Mouse (Mus musculus): ENCODE results near the gene Kif21b.

Gene Kif21b

DNA sequence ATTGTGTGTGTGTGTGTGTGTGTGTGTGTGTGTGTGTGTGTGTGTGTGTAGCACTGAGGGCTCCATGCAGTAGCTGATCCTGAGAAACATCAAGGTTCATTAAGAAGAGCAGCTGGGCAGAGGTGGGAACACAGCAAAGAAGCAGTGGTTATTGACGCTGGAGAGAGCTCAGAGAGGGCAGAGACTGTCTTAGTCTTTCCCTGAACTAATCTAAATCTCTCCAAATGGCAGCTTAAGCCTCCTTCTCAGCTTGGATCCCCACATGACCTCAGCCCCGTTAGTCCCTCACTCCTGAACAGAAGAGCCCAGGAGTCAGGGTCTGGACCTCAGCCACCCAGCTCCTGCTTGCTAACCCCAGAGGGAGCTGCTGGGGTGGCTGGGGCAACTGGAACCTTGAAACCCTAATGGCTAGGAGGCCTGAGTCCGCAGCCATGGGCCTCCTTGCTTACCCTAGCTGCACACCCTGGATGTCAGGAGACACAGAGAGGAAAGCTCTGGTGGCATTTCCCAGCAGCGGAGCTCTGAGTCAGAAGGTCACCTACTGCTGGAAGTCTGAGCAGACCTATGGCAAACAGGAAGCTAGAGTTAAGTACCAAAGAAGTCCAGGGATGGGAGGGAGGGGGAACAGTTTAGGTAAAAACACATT, 2.1 kb upstream of the Kif21b start:
- no peak for DNase-seq (ENCODE audit: low read depth, low spot score)

- DNase-seq (ENCODE audit: low read depth, low spot score): no peak
These were observed 1.1 kb upstream of the Kif21b start for GRCm38 (mm10) chr1:136130107-136130506.

DNA sequence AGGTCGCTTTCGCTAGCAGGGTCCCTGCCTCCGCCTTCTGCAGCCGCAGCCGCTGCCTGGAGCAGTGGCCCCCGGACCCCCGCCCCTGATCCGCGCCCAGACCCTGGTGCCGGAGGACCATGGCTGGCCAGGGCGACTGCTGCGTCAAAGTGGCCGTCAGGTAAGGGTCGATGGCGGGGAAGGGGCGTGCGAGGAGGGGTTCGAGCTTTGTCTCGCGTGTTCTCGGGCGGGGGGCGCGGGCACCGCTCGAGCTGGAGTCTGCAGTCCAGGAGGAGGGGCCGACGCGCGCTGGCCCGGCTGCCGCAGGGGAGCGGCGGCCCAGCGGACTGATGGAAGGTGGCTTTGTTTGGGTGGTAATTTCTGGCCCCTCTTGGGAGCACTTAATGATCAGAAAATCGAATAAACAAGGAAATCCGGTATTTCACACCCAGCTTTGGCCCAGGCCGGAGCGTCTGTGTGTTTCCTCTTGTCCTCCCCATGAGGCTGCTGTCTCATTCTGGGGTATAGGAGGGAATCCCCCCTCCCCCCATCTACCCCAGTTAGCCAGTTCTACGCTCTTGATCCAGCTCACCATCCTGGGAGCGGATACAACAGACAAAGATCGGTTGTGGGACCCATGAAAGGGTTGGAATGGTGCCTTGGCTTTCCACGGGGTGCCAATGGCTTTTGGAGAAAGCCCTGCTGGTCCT, 558 bp downstream of the Kif21b start:
- DNase-seq (ENCODE audit: low read depth, low spot score): no peak

DNA sequence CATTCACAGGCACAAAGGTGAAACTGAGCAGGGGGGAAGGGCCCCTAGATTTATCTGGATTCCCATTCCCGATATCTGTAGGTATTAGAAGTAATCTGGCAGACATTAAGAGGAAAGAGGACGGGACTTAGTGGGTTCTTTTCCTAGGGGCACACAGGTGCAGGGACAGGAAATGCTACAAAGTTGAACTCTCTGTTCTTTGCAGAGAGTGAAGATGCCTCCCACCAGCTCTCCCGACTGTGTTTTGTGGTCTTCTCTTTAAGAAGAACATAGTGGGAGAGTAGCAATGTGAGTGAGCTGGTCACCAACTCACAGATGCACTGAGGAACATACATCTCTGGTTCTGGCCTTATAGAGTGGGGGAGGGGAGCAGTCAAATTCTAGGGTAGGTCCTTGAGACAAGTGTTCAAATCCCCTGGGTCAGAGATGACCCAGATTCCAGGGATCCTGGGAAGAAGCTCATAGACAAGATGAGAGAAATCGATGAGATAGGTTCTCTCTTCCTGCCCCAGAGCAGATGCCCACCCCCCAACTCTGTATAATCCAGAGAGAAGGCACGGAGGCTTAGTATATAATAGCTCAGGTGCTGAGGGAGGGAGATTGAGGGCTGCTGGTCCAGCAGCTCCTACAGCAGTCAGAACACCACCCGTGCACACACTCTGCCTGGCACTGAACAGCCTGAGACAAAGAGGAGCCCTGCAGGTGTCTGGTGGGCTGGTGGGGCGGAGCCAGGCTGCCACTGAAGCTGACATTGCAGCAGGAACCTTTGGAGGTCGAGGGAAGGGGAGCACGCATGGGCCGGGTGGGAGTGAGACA, 1.4 kb downstream of the Kif21b start:
- no peak for DNase-seq (ENCODE audit: low read depth, low spot score)

- no peak for DNase-seq (ENCODE audit: low read depth, low spot score)
These were observed 2.5 kb downstream of the Kif21b start for GRCm38 (mm10) chr1:136133570-136134240.

- DNase-seq (ENCODE audit: low read depth, low spot score): no peak
These were observed 3.4 kb downstream of the Kif21b start for GRCm38 (mm10) chr1:136134547-136134946.

DNA sequence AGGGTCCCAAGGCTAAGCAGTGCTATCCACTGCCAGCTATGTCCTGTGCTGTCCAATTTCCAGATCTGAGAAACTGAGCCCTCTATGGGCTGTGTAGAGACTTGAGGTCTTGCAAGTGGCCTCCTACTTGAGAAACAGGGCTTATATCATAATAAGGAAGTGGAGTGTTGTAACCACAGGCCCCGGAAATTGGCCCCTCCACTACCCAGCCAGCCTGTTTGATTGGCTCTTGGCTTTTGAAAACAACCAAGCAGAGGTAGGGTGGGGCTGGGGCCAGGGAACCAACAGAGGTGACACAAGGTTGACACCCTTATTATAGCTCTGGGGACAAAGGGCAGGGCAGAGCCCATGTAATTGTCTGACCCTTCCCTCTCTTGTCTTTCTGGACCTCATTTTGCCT, 3.9 kb downstream of the Kif21b start:
- no peak for DNase-seq (ENCODE audit: low read depth, low spot score)

GRCm38 (mm10) chr1:136135777-136136444, 4.7 kb downstream of the Kif21b start:
- DNase-seq (ENCODE audit: low read depth, low spot score): no peak

GRCm38 (mm10) chr1:136136547-136136946, 5.4 kb downstream of the Kif21b start:
- DNase-seq (ENCODE audit: low read depth, low spot score): no peak

DNA sequence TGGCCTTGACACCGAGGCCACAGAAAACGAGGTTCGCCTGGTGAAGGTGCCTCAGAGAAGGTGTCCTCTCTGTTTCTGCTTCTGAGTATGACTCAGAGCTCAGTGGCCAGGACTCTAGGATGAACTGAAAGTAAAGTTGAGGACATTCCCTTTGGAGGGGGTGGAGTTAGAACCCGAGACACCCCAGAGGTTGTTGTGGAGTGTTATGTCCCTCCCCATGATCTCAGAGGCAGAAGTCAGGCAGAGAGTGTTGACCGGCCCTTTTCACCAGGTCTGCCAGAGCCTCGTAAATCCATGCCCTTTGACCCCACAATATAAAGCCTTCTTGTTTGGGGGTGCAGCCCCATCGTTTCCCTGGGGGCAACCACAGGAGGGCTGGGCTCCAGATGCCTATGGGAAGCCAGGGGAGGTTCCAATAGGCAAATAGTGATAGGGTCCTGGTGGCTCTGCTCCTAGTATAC, 5.9 kb downstream of the Kif21b start:
- no peak for DNase-seq (ENCODE audit: low read depth, low spot score)

GRCm38 (mm10) chr1:136137575-136137974, 6.4 kb downstream of the Kif21b start:
- no peak for DNase-seq (ENCODE audit: low read depth, low spot score)

- DNase-seq (ENCODE audit: low read depth, low spot score): no peak
These were observed 7.1 kb downstream of the Kif21b start for GRCm38 (mm10) chr1:136138191-136138830.

DNA sequence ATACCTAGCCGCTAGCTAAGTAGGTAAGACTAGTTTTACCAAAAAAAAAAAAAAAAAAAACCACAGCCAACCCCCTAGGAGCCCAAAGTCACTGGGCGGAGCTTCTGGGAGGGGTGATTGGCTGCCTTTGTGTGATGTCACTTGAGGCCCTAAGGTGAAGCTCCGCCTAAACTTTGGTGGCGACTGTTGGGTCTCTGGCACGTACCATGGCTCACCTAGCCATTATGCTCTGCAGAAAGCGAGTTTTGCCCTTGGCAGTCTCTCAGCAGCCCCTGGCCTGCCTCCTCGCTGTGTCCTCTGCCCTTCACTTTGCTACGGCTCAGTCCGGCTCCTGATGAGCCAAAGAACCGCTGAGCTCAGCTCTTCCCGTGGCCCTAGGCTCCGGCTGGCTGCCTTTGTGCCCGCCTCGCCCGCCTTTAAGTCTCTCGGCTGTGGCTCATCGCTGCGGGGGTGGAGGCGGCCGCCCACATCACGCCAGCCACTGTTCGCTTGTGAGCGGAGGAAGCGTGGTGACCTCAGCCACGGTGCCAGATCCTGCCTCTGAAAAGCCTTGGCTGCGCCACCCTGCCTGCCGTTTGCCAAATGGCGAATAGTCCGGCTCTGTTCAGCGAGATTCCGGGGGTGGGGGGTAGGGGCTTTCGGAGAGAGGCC, 8.9 kb downstream of the Kif21b start:
- peak; percentile 83 for DNase-seq (ENCODE audit: low read depth, low spot score)

DNA sequence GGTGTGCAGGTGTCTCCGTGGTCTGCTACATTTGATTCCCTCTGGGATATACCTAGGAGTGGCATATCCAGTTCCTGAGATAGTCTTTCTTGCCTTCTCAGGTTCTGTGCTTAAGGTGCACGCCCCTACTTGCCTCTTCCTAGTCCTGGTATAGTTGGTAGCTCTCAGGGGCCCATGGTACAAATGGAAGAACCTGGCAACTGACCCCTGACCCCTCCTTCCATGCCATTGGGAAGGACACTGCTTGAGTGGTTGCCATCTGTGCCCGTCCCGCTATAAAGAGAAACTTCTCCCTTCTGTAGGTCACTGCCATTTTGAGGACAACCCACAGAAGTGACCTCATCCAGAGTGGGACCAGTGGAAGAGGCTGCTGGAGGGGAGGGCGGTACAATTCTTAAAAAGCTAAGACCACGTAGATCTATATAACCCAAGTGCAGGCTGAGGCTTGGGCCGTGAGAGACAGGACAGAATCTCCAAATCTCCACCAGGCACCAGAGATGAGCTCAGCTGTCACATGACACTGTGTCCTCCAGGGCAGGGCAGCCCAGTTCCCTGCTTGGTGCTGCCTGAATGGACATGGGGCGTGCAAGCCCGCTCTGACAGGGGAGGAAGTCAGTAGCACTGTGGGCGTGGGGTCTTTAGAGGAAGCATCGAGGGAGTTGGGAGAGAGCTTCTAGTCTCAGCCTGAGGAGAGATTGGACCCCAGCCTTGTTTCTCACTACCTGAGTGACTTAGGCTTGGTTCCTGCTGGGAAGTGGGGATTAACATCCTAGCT, 10.2 kb downstream of the Kif21b start:
- no peak for DNase-seq (ENCODE audit: low read depth, low spot score)

DNA sequence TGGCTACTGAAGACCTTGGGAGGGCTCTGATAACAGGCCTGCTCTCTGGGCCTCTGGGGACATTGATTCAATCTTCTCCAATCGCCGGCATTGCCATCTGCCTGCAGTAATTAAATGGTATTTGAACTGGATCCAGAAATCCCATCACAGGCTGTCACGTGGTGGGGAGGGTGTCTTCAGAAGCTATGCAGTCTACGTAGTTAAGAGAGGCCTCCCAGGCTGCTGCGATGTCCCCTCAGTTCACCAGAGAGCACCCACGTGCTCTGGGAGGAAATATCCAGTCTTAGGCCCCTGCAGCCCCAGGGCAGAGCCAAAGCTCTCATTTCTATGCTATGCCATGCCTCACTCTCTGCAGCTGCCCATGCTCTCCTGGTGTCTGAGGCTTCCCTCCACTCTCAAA, 11.1 kb downstream of the Kif21b start:
- DNase-seq (ENCODE audit: low read depth, low spot score): peak; percentile 84

DNA sequence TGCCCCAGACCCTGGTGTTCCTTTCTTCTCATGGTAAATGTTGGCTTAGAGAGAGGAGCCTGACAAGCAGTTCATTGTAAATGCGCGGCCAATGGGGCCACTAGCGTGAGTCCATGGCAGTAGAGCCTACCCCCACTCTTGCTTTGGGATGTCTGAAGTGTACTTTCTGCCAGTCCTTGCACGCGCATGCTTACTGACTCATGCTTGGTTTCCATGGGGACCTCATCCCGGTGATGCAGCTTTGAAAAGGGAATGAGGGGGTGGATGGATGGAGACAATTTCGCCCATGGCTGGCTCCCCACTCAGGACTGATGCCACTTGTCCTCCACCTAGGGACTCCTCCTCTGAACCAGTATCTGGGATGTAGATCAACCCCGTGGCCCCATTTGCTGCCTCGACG, 12.3 kb downstream of the Kif21b start:
- peak; percentile 87 for DNase-seq (ENCODE audit: low read depth, low spot score)

GRCm38 (mm10) chr1:136149702-136150101, 18.5 kb downstream of the Kif21b start:
- DNase-seq (ENCODE audit: low read depth, low spot score): no peak

GRCm38 (mm10) chr1:136151371-136151770, 20.2 kb downstream of the Kif21b start:
- DNase-seq (ENCODE audit: low read depth, low spot score): no peak

DNA sequence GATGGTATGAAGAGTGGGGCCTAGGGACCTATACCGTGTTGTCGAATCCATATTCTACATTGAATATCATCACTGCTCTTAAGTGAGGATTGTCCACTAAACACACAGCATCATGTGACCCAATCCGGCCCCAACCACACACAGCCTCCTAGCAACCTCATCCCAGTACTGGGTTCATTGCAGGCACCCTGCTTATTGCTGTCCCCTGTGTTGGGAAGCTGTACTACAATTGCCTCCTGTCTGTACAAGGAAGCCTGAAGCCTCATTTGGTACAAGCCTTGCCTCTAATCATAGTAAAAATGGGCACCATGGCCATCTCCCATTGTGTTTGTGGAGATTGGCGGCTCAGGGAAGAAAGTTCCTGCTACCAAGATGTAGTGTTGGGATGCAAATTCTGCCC, 25.1 kb downstream of the Kif21b start:
- DNase-seq (ENCODE audit: low read depth, low spot score): no peak

DNA sequence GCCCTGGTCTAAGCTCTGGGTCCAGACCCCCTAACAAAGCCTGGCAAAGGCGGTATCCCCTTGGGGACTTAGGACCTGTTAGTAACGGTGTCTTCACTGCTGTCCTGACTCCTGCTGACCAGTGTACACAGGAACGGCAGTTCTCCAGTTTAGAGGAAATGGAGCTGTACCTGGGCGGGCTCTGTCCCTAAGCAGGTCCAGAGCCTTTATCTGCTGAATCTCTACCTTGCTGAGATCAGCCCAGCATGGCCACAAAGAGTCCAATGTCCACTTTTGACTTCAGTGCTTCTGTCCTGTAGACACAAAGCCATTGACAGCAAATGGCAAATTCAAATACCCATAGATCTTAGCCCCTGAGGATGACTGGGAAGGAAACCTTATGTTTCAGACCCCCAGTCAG, 25.8 kb downstream of the Kif21b start:
- no peak for DNase-seq (ENCODE audit: low read depth, low spot score)

Data from telencephalon, adult 2 months (tissue).